8 mouse cellular contexts compared by ENCODE assay signal in the genomic region with DNA sequence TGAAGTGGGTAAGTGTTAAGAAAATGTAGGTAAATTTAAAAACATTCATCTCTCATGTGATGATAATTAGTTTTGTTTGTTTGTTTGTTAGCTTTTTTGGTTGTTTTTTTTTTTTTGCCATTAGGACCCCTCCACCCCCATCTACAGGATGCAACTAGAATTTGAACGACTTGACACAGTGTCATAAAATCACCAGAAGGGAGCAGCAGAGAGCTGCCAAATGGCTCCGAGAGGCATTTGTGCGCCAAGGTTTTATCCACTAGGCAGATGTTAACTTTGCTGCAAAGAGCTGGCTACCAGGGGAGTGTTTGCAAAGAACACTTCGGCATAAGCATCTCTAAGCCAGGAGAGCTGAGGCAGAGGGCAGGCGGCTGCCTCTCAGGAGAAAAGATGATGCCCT.
A peak's percentile ranks its signal among the peaks of the same experiment; 100 is the strongest.
DNase-seq lines count a peak whose midpoint lies in the region; ATAC-seq and TF ChIP-seq lines count a peak whose summit lies in the region.

No protein-coding gene starts in this region.

- H3K4me3 ChIP-seq in bone marrow macrophage, adult 2 months (ENCODE audit: insufficient read depth, low read length) = no peak overlapping the region
- H3K4me3 ChIP-seq in forebrain, postnatal 0 days (ENCODE audit: low read depth, low read length) = no peak overlapping the region
- H3K4me3 ChIP-seq in lung, embryonic 14.5 days (ENCODE audit: low read depth, low read length) = no peak overlapping the region

- DNase-seq in cerebellum, adult 11 months = peak; percentile 4
- peak; percentile 43 for DNase-seq in 416B (ENCODE audit: low read depth)
- peak; percentile 89 for DNase-seq in forebrain, postnatal 0 days
- peak; percentile 52 for DNase-seq in kidney, postnatal 10 days
- peak; percentile 86 for DNase-seq in lung, embryonic 14.5 days
- DNase-seq in right cerebral cortex, adult 18-20 months = peak; percentile 52

- 5% methylated on average over 5 of the region's 5 CpGs for WGBS in forebrain, postnatal 0 days
- 3% methylated on average over 5 of the region's 5 CpGs for WGBS in lung, embryonic 14.5 days

- no peaks in the 10 kb centered on the region for H3K9me3 ChIP-seq in forebrain, postnatal 0 days (ENCODE audit: low read length)
- no peaks in the 10 kb centered on the region for H3K9me3 ChIP-seq in lung, embryonic 14.5 days (ENCODE audit: low read depth, low read length)

- peaks cover 7% of the 10 kb centered on the region for H3K4me1 ChIP-seq in bone marrow macrophage, adult 2 months (ENCODE audit: control insufficient read depth, insufficient read depth, low read length)
- H3K4me1 ChIP-seq in forebrain, postnatal 0 days (ENCODE audit: insufficient read depth) = peaks cover 6% of the 10 kb centered on the region; the same call in 1 of the 2 replicates
- no peaks in the 10 kb centered on the region for H3K4me1 ChIP-seq in lung, embryonic 14.5 days (ENCODE audit: insufficient read depth)

- ATAC-seq in cerebellum, adult (ENCODE audit: insufficient number of reproducible peaks, low FRiP score, low TSS enrichment) = no peak
- ATAC-seq in forebrain, postnatal 0 days = peak; percentile 81
- no peak for ATAC-seq in lung, embryonic 14.5 days (ENCODE audit: insufficient read depth)

- no peak for TF ChIP-seq POLR2A in bone marrow macrophage, adult 2 months (IDR thresholded peaks at IDR 0.05; ENCODE audit: borderline replicate concordance, low read depth, low read length)

- H3K36me3 ChIP-seq in forebrain, postnatal 0 days (ENCODE audit: insufficient read depth) = no peaks in the 10 kb centered on the region
- H3K36me3 ChIP-seq in lung, embryonic 14.5 days (ENCODE audit: insufficient read depth) = no peaks in the 10 kb centered on the region

- TF ChIP-seq CTCF in bone marrow macrophage, adult 2 months (IDR thresholded peaks at IDR 0.05; ENCODE audit: low read depth, low read length) = peak; percentile 60
- TF ChIP-seq CTCF in forebrain, postnatal 0 days (IDR thresholded peaks at IDR 0.05; ENCODE audit: low read depth) = peak; percentile 90
- peak; percentile 74 for TF ChIP-seq CTCF in lung, embryonic 14.5 days (IDR thresholded peaks at IDR 0.05; ENCODE audit: low read depth)

- H3K4me2 ChIP-seq in forebrain, postnatal 0 days (ENCODE audit: low read depth) = peak overlapping the region; percentile 46; the same call in 1 of the 2 replicates
- H3K4me2 ChIP-seq in lung, embryonic 14.5 days = no peak overlapping the region

- H3K27me3 ChIP-seq in forebrain, postnatal 0 days (ENCODE audit: insufficient read depth, low read length) = no peaks in the 10 kb centered on the region
- no peaks in the 10 kb centered on the region for H3K27me3 ChIP-seq in lung, embryonic 14.5 days (ENCODE audit: insufficient read depth, low read length)

- no peak overlapping the region for H3K27ac ChIP-seq in bone marrow macrophage, adult 2 months (ENCODE audit: insufficient read depth, low read depth, low read length)
- H3K27ac ChIP-seq in forebrain, postnatal 0 days (ENCODE audit: low read depth, low read length) = no peak overlapping the region
- no peak overlapping the region for H3K27ac ChIP-seq in lung, embryonic 14.5 days (ENCODE audit: low read depth)

- H3K9ac ChIP-seq in forebrain, postnatal 0 days = no peak overlapping the region
- no peak overlapping the region for H3K9ac ChIP-seq in lung, embryonic 14.5 days

Comparison
In these comparisons a context has a peak if more than half of its experiments do, and no peak if none do; other contexts are left out.
1. DNase-seq: peak in every context shown above with its lines; median percentile 89 in forebrain, postnatal 0 days; 86 in lung, embryonic 14.5 days; 52 in kidney, postnatal 10 days; 52 in right cerebral cortex, adult 18-20 months; 43 in 416B; 4 in cerebellum, adult 11 months.